Mouse (Mus musculus) bone marrow macrophage, adult 2 months (primary cell): ENCODE data around the gene Fbxl16. TPM values are rescaled to one million over a fixed set of nuclear protein-coding genes. Genes with fewer than 3 reads are reported as not detected.

Experiments used
- H3K27ac ChIP-seq: 2 replicates; pipeline ENCODE4 v1.5.1; 2012; ENCODE audit warnings: low read depth, low read length; ENCODE audit not compliant: insufficient read depth
- H3K4me1 ChIP-seq: 2 replicates; pipeline ENCODE4 v1.6.1; 2012; ENCODE audit warnings: low read length; ENCODE audit not compliant: control insufficient read depth, insufficient read depth
- H3K4me3 ChIP-seq: 2 replicates; pipeline ENCODE4 v1.5.1; 2012; ENCODE audit warnings: mild to moderate bottlenecking, low read length, moderate library complexity; ENCODE audit not compliant: insufficient read depth
- CTCF ChIP-seq: IDR thresholded peaks from 2 replicates; pipeline ENCODE4 v1.5.1; 2012; ENCODE audit warnings: low read depth, mild to moderate bottlenecking, low read length, moderate library complexity
- POLR2A ChIP-seq: IDR thresholded peaks from 2 replicates; pipeline ENCODE4 v1.6.1; 2012; ENCODE audit warnings: mild to moderate bottlenecking, low read depth, low read length, borderline replicate concordance
- polyA plus RNA-seq: library from polyadenylated mRNA; stranded (reverse); fragments of >200 nt; gene quantifications from 2 replicates; pipeline ENCODE4 v1.2.4, GENCODE M21; 2012; ENCODE audit not compliant: missing spikeins, insufficient read depth, insufficient read length

The Fbxl16 gene
- polyA plus RNA-seq, 1 experiment: not detected

- peaks cover 21% of the 10 kb centered on the region for H3K4me1 ChIP-seq
- H3K4me3 ChIP-seq: no peak overlapping the region
- H3K27ac ChIP-seq: no peak overlapping the region
- no peak for TF ChIP-seq CTCF
- TF ChIP-seq POLR2A: no peak
These were observed 18.8 kb downstream of the Fbxl16 start for GRCm38 (mm10) chr17:25827546-25828222.

- H3K27ac ChIP-seq: no peak overlapping the region
- H3K4me3 ChIP-seq: peak overlapping the region; percentile 77
- TF ChIP-seq POLR2A (no peak), CTCF (no peak)
- peaks cover 18% of the 10 kb centered on the region for H3K4me1 ChIP-seq
These were observed 19.3 kb downstream of the Fbxl16 start for GRCm38 (mm10) chr17:25828223-25828594.

- H3K27ac ChIP-seq: peak within 1 kb of the TSS; percentile 42; the same call in 1 of the 2 replicates
- H3K4me3 ChIP-seq: peak within 1 kb of the TSS; percentile 77
- TF ChIP-seq POLR2A (no peak), CTCF (no peak)
- H3K4me1 ChIP-seq: peaks cover 18% of the 10 kb centered on the region
These were observed 20.1 kb downstream of the Fbxl16 start, which contains the start of gene Jmjd8 for GRCm38 (mm10) chr17:25828712-25829557. Jmjd8 (plus strand) TSS chr17:25828867.

- H3K4me3 ChIP-seq: peak overlapping the region; percentile 77
- peaks cover 15% of the 10 kb centered on the region for H3K4me1 ChIP-seq
These were observed 20.7 kb downstream of the Fbxl16 start for GRCm38 (mm10) chr17:25829558-25830017.

GRCm38 (mm10) chr17:25830200-25830753, 21.4 kb downstream of the Fbxl16 start:
- H3K4me1 ChIP-seq: peaks cover 18% of the 10 kb centered on the region
- H3K27ac ChIP-seq: no peak overlapping the region
- no peak for TF ChIP-seq POLR2A
- no peak for TF ChIP-seq CTCF
- H3K4me3 ChIP-seq: no peak overlapping the region

More at GRCm38 (mm10) chr17:25829558-25830017, 20.7 kb downstream of the Fbxl16 start:
- H3K27ac ChIP-seq: no peak overlapping the region
- no peak for TF ChIP-seq CTCF
- no peak for TF ChIP-seq POLR2A

GRCm38 (mm10) chr17:25830806-25831431, 22.0 kb downstream of the Fbxl16 start:
- TF ChIP-seq POLR2A (no peak), CTCF (no peak)
- H3K4me3 ChIP-seq: peak overlapping the region; percentile 92
- H3K27ac ChIP-seq: no peak overlapping the region
- peaks cover 18% of the 10 kb centered on the region for H3K4me1 ChIP-seq

- Histone ChIP-seq H3K4me3 (peak overlapping the region; percentile 92), H3K4me1 (peaks cover 18% of the 10 kb centered on the region), H3K27ac (peak overlapping the region; percentile 81)
- TF ChIP-seq POLR2A (no peak), CTCF (no peak)
These were observed 22.8 kb downstream of the Fbxl16 start for GRCm38 (mm10) chr17:25831451-25832281.

- H3K27ac ChIP-seq: peak overlapping the region; percentile 99
- TF ChIP-seq CTCF (no peak), POLR2A (no peak; the same call in 1 of the 2 replicates)
- peaks cover 18% of the 10 kb centered on the region for H3K4me1 ChIP-seq
- H3K4me3 ChIP-seq: peak overlapping the region; percentile 92
These were observed 23.8 kb downstream of the Fbxl16 start for GRCm38 (mm10) chr17:25832436-25833290.
